Mouse (Mus musculus) lung, postnatal 0 days (tissue): Measurements from ENCODE around the gene Slc9a5.

Experiments used
- CTCF ChIP-seq: IDR thresholded peaks from 2 replicates; pipeline ENCODE4 v1.5.1; 2016; ENCODE audit warnings: antibody characterized with exemption, mild to moderate bottlenecking
- EP300 ChIP-seq: IDR thresholded peaks from 2 replicates; pipeline ENCODE4 v1.6.1; 2016; ENCODE audit warnings: antibody characterized with exemption, mild to moderate bottlenecking, control low read depth

DNA sequence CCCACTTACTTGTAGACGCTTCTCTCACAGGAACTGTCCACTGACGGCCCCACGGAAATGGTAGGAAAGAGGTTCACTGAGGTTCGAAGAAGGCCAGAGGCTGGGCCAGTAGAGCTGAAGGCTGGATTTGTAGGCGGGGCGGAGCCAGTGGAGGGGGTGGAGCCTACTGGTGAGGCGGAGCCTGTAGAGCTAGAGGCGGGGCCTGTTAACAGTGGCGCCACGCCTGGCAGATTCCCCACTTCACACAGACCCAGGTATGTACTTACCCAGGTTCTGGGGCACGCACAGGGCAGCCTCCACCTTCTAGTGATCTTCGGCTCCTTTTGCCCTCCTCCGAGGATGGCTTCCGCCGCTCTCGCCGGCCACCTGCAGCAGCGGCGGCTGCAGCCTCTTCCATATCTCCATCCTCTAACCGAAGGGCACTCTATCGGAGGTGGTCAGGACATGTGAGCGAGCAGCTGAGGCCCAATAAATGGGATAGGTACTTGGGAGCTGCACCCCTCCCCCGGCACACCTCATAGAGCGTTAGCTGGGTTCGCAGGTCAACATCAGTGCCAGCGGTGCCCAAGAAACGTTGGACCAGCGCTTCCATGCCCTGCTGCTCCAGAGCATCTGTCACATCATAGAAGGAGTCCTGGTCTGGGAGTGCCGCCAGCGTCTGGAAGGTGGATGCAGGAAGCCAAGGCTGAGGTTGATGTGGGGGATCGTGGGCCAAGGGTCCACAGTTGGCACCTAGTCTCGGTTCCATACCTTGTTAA, 12.1 kb upstream of the Slc9a5 start:
- TF ChIP-seq CTCF (no peak), EP300 (no peak)
